Mouse (Mus musculus) liver, adult 2 months (tissue): ENCODE data around the gene Plk3. TPM values are rescaled to one million over a fixed set of nuclear protein-coding genes. Genes with fewer than 3 reads are reported as not detected.

Experiments
- DNase-seq: peaks from one replicate; pipeline ENCODE4 v3.0.0-alpha.2; 2011; ENCODE audit warnings: low read depth, low spot score; ENCODE audit errors: extremely low read depth
- H3K27ac ChIP-seq: fragments of 200-500 bp; replicated peaks from 2 replicates; pipeline ENCODE4 v1.5.1; 2012; ENCODE audit warnings: low read depth, mild to moderate bottlenecking, control low read depth, inconsistent platforms, low read length; ENCODE audit not compliant: insufficient read depth
- H3K27me3 ChIP-seq: fragments of 200-500 bp; 2 replicates; pipeline ENCODE4 v1.6.1; 2012; ENCODE audit warnings: mild to moderate bottlenecking, moderate library complexity, low read length, inconsistent platforms; ENCODE audit not compliant: control insufficient read depth, insufficient read depth
- H3K36me3 ChIP-seq: fragments of 200-500 bp; 2 replicates; pipeline ENCODE4 v1.6.1; 2012; ENCODE audit warnings: low read length, inconsistent platforms; ENCODE audit not compliant: control insufficient read depth, insufficient read depth
- H3K4me1 ChIP-seq: fragments of 200-500 bp; 2 replicates; pipeline ENCODE4 v1.6.1; 2011; ENCODE audit warnings: low read length; ENCODE audit not compliant: control insufficient read depth, insufficient read depth
- H3K4me3 ChIP-seq: fragments of 200-500 bp; 2 replicates; pipeline ENCODE4 v1.5.1; 2011; ENCODE audit warnings: low read depth, mild to moderate bottlenecking, control low read depth, low read length, moderate library complexity; ENCODE audit not compliant: insufficient read depth
- H3K79me2 ChIP-seq: fragments of 200-500 bp; 2 replicates; pipeline ENCODE4 v1.6.1; 2012; ENCODE audit warnings: inconsistent platforms, mild to moderate bottlenecking, low read length, moderate library complexity; ENCODE audit not compliant: control insufficient read depth, insufficient read depth
- H3K9ac ChIP-seq: fragments of 200-500 bp; 2 replicates; pipeline ENCODE4 v1.6.1; 2012; ENCODE audit warnings: low read depth, mild to moderate bottlenecking, control low read depth, inconsistent platforms, low read length
- CTCF ChIP-seq: fragments of 200-500 bp; IDR thresholded peaks from 2 replicates; pipeline ENCODE4 v1.5.1; 2011; ENCODE audit warnings: low read depth, low read length, control low read depth
- POLR2A ChIP-seq: fragments of 200-500 bp; IDR thresholded peaks from 2 replicates; pipeline ENCODE4 v1.6.1; 2011; ENCODE audit warnings: low read length, control low read depth; ENCODE audit not compliant: insufficient read depth; ENCODE audit errors: extremely low read depth
- WGBS: fragments of 180-500 bp; shearing (Covaris S2); methylation state at CpG from one replicate; pipeline ENCODE4 v1.1.7; 2018; 5-methylcytosine and 5-hydroxymethylcytosine counted together
- polyA plus RNA-seq: library from polyadenylated mRNA; depleted of rRNA; stranded (reverse); fragments of >200 nt; gene quantifications from 2 replicates; pipeline ENCODE4 v1.2.3, GENCODE M21; 2012
- total RNA-seq: library from RNA; depleted of rRNA; stranded (reverse); fragments of >200 nt; gene quantifications from 2 replicates; pipeline ENCODE4 v1.2.3, GENCODE M21; 2014

Gene Plk3
- total and polyA plus RNA-seq, 2 experiments: 10.7 to 31.7 TPM

- no peaks in the 10 kb centered on the region for H3K27me3 ChIP-seq
- peaks cover 48% of the 10 kb centered on the region for H3K36me3 ChIP-seq
- peaks cover 6% of the 10 kb centered on the region; the same call in 1 of the 2 replicates for H3K79me2 ChIP-seq
- H3K27ac ChIP-seq: peak overlapping the region; percentile 58; the same call in 1 of the 2 replicates
- H3K4me3 ChIP-seq: peak overlapping the region; percentile 29
- TF ChIP-seq CTCF (no peak), POLR2A (0 out of 2 replicates have a peak, but pooled peaks have one; percentile 1)
- no peak for DNase-seq
- WGBS: 54% methylated on average over 6 of the region's 6 CpGs
- peaks cover 24% of the 10 kb centered on the region for H3K4me1 ChIP-seq
- H3K9ac ChIP-seq: peak overlapping the region; percentile 85
Observed at GRCm38 (mm10) chr4:117130790-117131189, 3.0 kb downstream of the Plk3 start.

GRCm38 (mm10) chr4:117127991-117128686 lies 5.6 kb downstream of the Plk3 start:
- WGBS: 79% methylated on average over 33 of the region's 33 CpGs
- peaks cover 1% of the 10 kb centered on the region; the same call in 1 of the 2 replicates for H3K79me2 ChIP-seq
- no peak overlapping the region for H3K27ac ChIP-seq
- no peak for TF ChIP-seq CTCF
- 0 out of 2 replicates have a peak, but pooled peaks have one; percentile 1 for TF ChIP-seq POLR2A
- H3K36me3 ChIP-seq: peaks cover 48% of the 10 kb centered on the region
- no peaks in the 10 kb centered on the region for H3K27me3 ChIP-seq
- H3K4me3 ChIP-seq: no peak overlapping the region
- peak; percentile 24 for DNase-seq
- H3K4me1 ChIP-seq: peaks cover 20% of the 10 kb centered on the region
- no peak overlapping the region for H3K9ac ChIP-seq

GRCm38 (mm10) chr4:117126675-117127290 lies 7.0 kb downstream of the Plk3 start, which contains the start of gene Tctex1d4:
TSS of gene Tctex1d4 (plus strand) at chr4:117126794.
- Histone ChIP-seq H3K4me1 (peaks cover 15% of the 10 kb centered on the region), H3K36me3 (peaks cover 42% of the 10 kb centered on the region), H3K9ac (peak within 1 kb of the TSS; percentile 27; the same call in 1 of the 2 replicates), H3K4me3 (no peak within 1 kb of the TSS), H3K27me3 (no peaks in the 10 kb centered on the region), H3K27ac (peak within 1 kb of the TSS; percentile 86), H3K79me2 (no peaks in the 10 kb centered on the region)
- WGBS: 75% methylated on average over 9 of the region's 9 CpGs
- TF ChIP-seq POLR2A (0 out of 2 replicates have a peak, but pooled peaks have one; percentile 40), CTCF (no peak)
- DNase-seq: no peak

GRCm38 (mm10) chr4:117125910-117126674 lies 7.7 kb downstream of the Plk3 start:
- WGBS: 43% methylated on average over 15 of the region's 15 CpGs

GRCm38 (mm10) chr4:117125348-117125909 lies 8.3 kb downstream of the Plk3 start, which contains the start of gene Btbd19:
TSS of gene Btbd19 (minus strand) at chr4:117125725.
- peak within 1 kb of the TSS; percentile 86 for H3K27ac ChIP-seq
- peak within 1 kb of the TSS; percentile 27 for H3K9ac ChIP-seq
- DNase-seq: peak; percentile 33
- peaks cover 29% of the 10 kb centered on the region for H3K36me3 ChIP-seq
- no peaks in the 10 kb centered on the region for H3K79me2 ChIP-seq
- no peaks in the 10 kb centered on the region for H3K27me3 ChIP-seq
- H3K4me1 ChIP-seq: peaks cover 10% of the 10 kb centered on the region; the same call in 1 of the 2 replicates
- WGBS: 49% methylated on average over 8 of the region's 8 CpGs
- H3K4me3 ChIP-seq: no peak within 1 kb of the TSS
- no peak for TF ChIP-seq CTCF
- TF ChIP-seq POLR2A: no peak

More at GRCm38 (mm10) chr4:117125910-117126674, 7.7 kb downstream of the Plk3 start:
- H3K27me3 ChIP-seq: no peaks in the 10 kb centered on the region
- H3K4me3 ChIP-seq: no peak overlapping the region
- H3K79me2 ChIP-seq: no peaks in the 10 kb centered on the region
- H3K36me3 ChIP-seq: peaks cover 35% of the 10 kb centered on the region
- peak overlapping the region; percentile 27; the same call in 1 of the 2 replicates for H3K9ac ChIP-seq
- TF ChIP-seq CTCF (no peak), POLR2A (no peak)
- H3K4me1 ChIP-seq: peaks cover 15% of the 10 kb centered on the region; the same call in 1 of the 2 replicates
- peak overlapping the region; percentile 86 for H3K27ac ChIP-seq
- peak; percentile 74 for DNase-seq
